Mouse (Mus musculus): ENCODE results near the gene Olfr263.
A peak's percentile ranks its signal among the peaks of the same experiment; 100 is the strongest.
"Not testable (repeated sequence)": the region's sequence is repeated elsewhere in the genome, so short reads cannot be mapped to it uniquely, and the experiment has no call there.

Olfr263 gene

DNA sequence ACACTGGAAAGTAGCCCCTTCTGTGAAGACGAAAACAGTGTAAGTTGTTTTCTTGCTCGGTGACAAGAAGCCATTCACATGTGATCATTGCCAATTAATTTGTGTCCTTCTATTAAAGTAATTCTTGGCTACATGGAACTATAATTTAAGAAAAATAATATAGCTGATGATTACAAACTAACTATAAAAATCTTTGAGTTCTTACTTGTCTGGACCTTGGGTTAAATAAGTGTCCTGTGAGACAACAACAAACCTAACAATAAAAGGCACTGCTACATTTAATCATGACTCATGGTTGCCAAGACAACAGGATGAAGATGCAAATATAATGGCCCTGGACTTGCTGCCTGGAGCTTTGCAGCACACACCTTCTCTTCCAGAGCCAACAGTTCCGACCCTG lies at the start of gene Olfr263:
Gene Olfr263 (plus strand): TSS at position 301 of the 400 bp plus-strand sequence.
- ATAC-seq (ENCODE audit: insufficient number of reproducible peaks, low FRiP score, low TSS enrichment) = not testable (repeated sequence)

DNA sequence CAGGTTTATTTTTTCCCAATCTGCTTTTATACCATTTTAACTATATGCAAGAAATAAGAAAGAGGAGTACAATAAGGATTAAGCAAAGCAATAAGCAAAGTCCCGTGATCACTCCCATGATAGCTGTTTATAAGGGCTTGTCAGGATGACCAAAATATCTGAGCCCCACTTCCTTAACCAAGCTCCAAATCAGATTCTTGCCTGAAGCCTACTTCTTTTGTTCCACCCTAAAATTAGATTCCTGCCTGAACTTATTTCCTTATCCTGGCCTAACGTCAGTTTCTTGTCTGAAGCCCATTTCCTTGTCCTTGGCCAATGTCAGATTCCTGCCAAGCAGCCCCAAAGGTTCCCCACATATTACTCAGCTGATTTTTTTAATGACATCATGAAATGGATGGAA lies 46.8 kb upstream of the Olfr263 start:
- ATAC-seq (ENCODE audit: insufficient number of reproducible peaks, low FRiP score, low TSS enrichment) = no peak

DNA sequence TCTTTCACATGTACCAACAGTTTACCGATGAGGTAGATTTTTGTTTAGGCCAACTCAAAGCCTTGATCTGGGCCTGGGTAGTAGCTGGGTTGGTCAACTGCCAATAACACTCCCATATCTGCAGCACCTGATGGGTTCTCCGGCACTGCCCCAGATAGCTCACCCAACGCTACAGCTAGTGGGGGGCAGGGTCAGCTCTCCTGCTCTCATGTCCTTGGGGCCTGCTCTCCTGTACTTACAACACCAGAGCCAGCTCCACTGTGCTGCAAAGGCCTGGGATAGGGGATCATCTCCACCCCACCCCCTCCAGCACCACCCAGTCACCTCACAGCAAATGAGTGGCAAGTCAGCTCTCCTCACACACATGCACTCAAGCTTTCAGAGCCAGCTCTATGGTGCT lies 19.7 kb upstream of the Olfr263 start:
- no peak for ATAC-seq (ENCODE audit: insufficient number of reproducible peaks, low FRiP score, low TSS enrichment)

DNA sequence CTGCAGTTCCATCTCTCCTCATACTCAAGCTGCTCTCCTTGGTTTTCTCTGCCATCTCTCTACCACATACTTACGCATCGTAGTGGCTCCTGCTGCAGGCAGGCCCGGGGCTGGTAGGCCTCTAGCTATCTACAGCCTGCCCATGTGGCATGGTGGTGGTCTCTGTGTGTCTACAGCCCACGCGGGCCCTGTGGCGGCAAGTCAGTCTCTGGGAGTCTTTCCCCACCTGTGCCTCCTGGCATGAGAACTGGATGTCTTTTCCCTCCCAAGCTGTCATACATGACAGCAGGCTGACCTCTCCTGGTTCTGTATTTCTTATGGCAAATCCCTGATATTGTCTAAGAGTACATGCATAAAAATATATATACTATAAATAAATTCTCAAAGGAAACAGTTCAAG lies 19.0 kb upstream of the Olfr263 start:
- ATAC-seq (ENCODE audit: insufficient number of reproducible peaks, low FRiP score, low TSS enrichment) = no peak

DNA sequence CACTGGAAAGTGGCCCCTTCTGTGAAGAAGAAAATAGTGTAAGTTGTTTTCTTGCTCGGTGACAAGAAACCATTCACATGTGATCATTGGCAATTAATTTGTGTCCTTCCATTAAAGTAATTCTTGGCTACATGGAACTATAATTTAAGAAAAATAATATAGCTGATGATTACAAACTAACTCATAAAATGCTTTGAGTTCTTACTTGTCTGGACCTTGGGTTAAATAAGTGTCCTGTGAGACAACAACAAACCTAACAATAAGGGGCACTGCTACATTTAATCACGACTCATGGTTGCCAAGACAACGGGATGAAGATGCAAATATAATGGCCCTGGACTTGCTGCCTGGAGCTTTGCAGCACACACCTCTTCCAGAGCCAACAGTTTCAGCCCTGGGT lies 18.3 kb upstream of the Olfr263 start, which contains the start of gene Olfr1369-ps1:
Gene Olfr1369-ps1 (plus strand): TSS at position 301 of the 400 bp plus-strand sequence.
- ATAC-seq (ENCODE audit: insufficient number of reproducible peaks, low FRiP score, low TSS enrichment) = not testable (repeated sequence)

DNA sequence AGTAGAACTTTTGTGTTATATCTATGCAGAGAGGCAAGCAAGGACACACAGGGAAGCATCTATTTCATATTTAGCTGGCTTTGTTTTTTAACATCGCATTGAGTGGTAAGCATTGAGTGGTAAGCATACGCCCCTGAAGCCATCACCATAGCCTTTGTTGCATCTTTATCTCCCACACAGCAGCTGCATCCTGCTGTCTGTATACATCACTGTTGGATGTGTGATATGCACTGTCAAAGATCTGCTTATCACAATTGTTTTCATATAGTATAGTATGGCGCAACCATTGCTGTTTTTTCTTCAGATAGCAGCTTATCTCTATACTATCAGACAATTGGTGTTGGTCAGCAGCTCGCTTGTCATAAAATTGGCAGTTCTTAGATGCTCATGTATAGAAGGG lies 15.3 kb upstream of the Olfr263 start:
- no peak for ATAC-seq (ENCODE audit: insufficient number of reproducible peaks, low FRiP score, low TSS enrichment)

DNA sequence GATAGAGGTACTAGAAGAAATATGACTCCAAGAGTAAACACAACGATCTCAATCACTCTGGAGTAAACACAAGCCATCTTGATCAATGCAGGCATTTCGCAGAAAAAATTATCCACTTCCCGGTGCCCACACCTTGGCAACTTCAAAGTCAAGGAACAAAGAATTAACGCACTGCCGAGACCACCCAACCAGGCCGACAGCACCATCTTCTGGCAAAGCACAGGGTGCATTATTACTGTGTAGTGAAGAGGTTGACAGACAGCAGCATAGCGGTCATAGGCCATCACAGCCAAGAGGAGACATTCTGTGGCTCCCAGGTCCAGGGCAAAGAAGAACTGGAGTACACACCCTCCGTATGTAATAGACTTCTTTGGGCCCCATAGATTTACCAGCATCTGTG lies 13.0 kb downstream of the Olfr263 start:
- ATAC-seq (ENCODE audit: insufficient number of reproducible peaks, low FRiP score, low TSS enrichment) = no peak

DNA sequence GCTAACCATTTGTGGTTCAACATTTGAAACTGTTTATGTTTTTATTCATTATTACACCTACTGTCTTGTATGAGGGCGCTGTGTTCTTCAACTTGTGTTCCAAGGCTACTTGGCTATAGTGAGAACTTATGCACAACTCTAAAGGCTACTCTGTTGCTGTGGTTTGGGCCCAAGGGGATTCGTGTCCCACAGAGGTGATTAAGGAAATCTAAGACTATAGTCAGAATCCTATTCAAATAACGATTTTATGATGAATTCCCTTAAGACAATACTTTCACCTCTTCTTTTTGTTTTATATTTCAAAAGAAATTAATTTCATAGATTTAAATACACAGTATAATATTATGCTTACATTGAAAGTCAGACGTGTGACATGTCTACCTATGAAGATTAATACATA lies 16.3 kb downstream of the Olfr263 start, which contains the start of gene Olfr1368:
Gene Olfr1368 (minus strand): TSS at position 101 of the 400 bp plus-strand sequence.
- no peak for ATAC-seq (ENCODE audit: insufficient number of reproducible peaks, low FRiP score, low TSS enrichment)

DNA sequence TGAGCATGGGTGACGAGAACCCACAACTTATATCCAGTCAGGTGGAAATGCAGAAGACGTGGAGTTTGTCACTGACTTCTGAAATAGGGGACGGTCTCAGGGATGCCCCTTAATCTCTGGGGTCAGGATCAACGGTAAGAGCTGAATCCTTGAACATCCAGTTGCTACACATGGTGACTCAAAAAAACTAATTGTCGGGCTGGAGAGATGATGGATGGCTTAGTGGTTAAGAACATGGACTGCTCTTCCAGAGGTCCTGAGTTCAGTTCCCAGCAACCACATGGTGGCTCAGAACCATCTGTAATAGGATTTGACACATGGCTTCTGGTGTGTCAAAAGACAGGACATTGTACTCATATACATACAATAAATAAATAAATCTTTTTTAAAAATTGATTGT lies 26.4 kb downstream of the Olfr263 start:
- ATAC-seq (ENCODE audit: insufficient number of reproducible peaks, low FRiP score, low TSS enrichment) = no peak

DNA sequence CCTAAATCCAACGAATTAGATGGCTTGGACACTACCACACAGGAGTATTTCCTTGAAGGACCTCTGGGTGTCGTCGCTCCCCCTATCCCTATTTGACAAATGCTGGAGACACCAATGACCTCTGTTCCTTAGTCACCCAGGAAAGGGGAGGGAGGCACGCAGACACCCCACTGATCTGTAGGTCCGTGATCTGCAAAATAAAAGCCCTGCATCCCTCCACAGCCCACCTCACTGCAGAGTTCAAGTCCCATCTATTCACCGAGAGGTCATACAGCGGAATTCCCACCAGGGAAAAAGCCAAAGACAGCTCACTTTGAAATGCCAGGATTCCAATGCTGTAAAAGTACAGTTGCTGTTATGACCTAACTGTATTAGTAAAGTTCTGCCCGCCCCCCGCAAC lies 28.6 kb downstream of the Olfr263 start:
- ATAC-seq (ENCODE audit: insufficient number of reproducible peaks, low FRiP score, low TSS enrichment) = no peak

DNA sequence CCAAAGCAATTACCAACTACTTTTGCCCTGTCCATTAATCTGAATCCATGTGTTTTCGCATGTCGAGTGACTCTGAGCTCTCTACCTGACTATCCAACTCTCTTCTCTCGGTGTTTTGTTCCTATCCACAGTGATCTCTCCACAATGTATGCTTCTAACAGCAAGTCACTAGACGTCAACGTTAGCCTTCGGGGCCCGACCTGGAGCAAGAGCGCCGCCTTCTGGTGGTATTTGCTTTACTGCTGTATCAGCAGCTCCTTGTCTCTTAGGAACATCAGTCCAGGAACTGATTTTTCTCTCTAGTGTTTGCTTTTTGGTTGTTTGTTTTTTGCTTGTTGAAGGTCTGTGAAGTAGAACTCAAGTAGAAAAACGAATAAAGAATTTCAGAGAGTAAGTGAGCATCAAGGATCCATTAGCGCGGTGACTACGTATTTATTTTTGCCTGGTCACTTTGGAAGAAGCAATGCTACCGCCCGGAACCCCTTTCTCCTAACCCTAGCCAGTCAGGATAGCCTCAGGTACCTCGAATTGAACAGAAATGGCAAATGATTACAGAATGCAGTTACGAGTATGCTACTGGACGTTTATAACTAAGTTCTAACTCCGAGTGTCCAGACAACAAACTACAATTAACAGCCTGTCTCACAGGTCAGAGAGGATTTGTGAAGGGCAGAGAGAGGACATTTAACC lies 29.5 kb downstream of the Olfr263 start:
- ATAC-seq (ENCODE audit: insufficient number of reproducible peaks, low FRiP score, low TSS enrichment) = peak; percentile 83

DNA sequence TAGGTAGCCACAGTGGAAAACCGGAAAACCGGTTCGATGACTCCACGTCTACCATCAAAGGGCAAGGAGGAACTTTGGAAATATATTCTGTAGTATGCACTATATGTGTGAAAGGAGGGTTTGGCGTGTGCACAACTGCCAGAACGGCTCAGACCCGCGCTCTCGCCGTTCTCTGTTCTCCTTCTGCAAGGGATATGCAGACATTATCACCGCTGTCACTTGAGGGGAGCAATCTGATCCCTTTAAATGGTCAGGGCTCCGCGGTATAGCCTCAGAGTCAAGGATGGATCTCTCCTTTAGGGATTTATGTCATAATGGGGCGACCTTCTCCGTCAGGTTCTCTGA lies 30.0 kb downstream of the Olfr263 start:
- no peak for ATAC-seq (ENCODE audit: insufficient number of reproducible peaks, low FRiP score, low TSS enrichment)

DNA sequence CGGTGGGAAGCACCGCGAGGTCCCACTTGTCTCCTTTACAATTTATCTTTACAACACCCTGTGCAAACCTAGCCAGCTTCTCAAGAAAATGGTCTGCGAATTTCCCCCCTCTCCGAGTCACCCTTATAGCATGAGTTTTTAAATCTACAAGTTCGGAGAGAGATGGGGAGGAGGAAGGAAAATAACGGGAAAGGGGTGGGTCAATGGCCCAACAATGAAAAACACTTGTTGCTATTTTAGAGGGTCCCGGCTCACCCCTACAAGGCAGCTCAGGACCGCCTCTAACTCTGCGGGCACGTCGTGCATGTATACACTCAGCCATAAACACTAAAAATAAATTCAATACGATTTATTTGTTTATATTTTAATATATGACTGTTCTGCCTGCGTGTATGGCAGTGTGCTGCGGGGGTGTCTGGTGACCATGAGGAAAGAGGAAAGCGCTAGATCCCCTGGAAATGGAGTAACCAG lies 30.6 kb downstream of the Olfr263 start:
- no peak for ATAC-seq (ENCODE audit: insufficient number of reproducible peaks, low FRiP score, low TSS enrichment)

DNA sequence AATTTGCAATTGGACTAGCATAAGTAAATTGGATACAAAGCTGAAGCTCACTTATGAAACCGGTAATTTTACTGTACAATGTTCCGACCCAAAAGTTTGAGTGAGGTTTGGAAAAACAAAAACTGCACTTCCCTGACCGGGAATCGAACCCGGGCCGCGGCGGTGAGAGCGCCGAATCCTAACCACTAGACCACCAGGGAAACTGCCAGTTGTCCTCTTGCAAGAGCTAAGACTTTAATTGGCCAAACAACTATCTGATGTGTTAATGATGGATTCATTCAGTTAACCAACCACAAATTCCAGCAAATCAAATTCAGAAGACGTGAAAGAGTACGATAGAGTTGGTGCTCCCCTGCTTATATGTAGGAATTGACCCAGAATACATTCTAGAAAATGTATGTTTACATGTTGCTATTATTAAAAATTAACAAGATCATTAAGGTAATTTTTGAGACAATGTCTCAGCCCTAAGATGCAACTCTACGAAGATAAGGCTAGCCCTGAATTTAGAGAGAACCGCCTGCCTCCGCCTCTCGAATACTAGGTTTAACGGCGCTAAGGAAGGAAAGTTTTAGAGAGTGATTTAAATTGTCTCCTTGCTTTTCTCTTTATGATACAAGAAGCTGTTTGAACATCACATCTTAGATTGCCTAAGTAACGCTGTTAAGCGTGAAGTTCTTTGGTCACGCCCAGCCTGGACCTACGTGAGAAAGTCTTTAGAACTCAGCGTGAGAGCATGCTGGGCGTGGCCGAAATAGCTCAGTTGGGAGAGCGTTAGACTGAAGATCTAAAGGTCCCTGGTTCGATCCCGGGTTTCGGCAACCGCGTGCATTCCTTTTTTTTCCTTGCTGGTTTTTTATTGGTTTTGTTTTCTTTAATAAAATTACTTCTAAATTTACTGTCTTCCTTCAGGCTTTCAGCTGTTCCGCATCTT lies 31.5 kb downstream of the Olfr263 start:
- ATAC-seq (ENCODE audit: insufficient number of reproducible peaks, low FRiP score, low TSS enrichment) = peak; percentile 32; the same call in 1 of the 2 replicates

DNA sequence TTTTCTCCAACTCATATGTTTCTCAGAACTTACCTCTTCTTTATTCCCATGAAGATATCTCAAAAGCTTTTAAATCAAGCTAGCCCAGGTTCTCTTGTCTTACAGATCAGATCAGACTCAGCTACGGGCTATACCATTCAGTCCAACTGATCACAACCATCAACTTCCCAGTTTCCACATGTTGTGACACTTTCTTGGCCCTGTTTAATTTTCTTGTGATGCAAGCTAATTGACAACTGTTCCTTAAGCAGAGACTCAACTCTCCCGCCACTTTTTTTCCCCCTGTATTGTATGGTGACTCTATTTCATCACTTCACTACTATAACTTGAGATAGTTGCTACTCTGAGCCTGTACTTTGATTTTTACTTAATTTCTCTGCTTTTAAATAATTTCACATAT lies 32.2 kb downstream of the Olfr263 start:
- ATAC-seq (ENCODE audit: insufficient number of reproducible peaks, low FRiP score, low TSS enrichment) = no peak

DNA sequence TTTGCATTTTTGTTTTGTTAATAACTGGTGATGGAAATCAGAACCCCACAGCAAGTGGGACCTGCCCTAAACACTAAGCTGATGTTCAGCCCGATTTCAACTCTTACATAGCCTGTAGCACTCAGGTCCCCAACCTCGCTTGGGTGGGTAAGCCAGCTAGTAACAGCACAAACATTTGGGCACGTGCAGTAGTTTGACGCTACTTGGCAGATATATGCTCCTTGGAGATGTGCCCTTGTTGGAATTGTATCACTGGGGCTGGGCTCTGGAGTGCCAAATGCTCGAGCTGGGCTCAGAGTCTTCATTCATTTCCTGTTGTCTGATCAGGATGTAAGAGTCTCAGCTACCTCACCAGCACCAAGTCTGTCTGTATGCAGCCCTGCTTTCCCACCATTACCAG lies 33.2 kb downstream of the Olfr263 start:
- no peak for ATAC-seq (ENCODE audit: insufficient number of reproducible peaks, low FRiP score, low TSS enrichment)

DNA sequence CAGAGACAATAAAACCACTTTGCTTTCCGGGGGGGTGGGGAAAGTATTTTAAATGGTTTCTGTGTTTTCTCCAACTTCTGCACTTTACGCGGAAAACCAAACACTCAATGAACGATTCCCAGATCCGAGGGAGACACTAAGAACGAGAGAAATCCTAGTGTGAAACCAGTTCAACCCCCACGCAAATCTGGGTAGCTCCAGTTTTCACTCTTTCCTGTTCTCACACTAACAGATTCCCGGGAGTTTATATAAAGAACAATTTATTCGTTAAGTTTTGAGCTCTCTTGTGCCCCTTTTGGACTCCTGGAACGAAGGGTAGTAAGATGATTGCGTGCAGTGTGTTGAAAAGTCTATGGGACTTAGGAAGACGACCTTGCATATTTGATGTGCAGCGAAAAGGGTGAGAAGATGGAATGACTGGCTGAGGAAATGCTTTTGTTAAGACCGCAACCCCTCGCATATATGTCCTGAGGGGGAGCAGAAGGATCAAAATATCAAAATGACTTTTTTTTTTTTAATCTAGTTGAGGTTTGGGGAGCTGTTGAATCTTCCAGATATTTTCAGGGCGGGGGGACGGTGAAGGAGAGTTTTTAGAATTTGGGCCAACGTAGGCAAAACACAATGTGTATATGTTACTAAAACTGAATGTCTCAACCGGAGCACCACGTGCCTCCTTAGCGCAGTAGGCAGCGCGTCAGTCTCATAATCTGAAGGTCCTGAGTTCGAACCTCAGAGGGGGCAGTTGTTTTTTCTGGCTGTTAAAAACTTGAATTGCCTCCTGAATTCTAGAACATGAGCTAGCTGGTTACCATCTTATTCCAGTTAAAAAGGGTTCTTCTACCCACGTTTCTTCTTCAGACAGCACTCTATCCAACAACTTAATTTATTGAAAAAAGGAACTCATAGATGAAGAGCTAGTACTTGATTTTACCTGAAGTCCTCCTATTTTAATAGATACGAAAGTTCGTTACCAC lies 37.8 kb downstream of the Olfr263 start:
- ATAC-seq (ENCODE audit: insufficient number of reproducible peaks, low FRiP score, low TSS enrichment) = peak; percentile 31; the same call in 1 of the 2 replicates

DNA sequence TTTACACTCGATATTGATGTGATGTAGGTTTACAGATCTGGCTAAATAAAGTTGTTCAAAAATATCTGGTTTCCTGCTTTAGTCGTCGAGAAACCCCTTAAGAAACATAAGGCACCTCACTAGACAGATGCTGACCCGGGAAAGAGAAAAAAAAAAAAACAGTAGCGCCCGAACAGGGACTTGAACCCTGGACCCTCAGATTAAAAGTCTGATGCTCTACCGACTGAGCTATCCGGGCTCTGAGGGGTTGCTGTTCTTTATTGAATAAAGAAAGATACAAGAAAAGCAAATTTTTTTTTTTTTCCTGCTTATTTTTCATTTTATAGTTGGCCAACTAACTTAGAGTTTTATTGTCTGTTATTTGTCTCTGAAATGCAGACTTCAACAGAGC lies 38.5 kb downstream of the Olfr263 start:
- ATAC-seq (ENCODE audit: insufficient number of reproducible peaks, low FRiP score, low TSS enrichment) = no peak

DNA sequence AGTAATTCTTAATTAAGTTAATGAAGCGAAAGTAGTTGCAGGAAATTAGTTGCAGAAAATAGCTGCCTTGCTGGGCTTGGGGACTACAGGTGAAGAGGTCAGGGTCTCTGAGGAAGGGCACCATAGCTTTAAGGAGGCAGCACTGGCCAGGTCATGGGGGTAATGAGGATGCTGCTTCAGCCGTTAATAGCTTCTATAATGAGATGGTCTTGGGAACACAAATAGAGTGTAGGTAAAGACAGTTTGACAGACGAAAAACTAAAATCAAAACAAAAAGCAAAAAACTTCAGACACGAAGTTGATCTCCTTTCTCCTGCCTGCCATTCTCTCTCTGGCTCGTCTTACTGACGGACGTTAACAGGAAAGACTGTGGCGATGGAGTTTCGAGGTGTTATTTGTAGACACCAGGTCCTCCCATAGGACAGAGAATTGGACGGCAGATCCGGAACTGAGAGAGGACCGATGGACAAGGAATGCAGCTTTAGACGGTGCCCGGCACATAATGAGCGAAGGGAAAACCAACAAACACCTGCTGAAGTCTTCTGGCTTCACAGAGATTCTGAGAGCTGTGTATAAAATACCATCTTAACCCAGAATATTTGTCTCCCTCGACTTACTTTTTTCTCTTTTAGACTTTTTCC lies 39.1 kb downstream of the Olfr263 start:
- ATAC-seq (ENCODE audit: insufficient number of reproducible peaks, low FRiP score, low TSS enrichment) = no peak

Data from cerebellum, adult (tissue).